Mouse (Mus musculus) urinary bladder, postnatal 0 days (tissue): ENCODE data around the gene Fcgr2b. TPM values are rescaled to one million over a fixed set of nuclear protein-coding genes. Genes with fewer than 3 reads are reported as not detected.

Source experiments
- polyA plus RNA-seq: library from polyadenylated mRNA; unstranded; fragments of >200 nt; fragmentation: Nextera tagmentation; extraction: Ambion mirVana; gene quantifications from 2 replicates; pipeline ENCODE4 v1.2.1, GENCODE M21; 2015

The Fcgr2b gene
- polyA plus RNA-seq: 10.2 and 22.7 TPM in 2 replicates

GRCm38 (mm10) chr1:170976447-170976846 is at the start of gene Fcgr2b:
Gene Fcgr2b (minus strand): TSS chr1:170976547.

GRCm38 (mm10) chr1:171018737-171019136 is 42.4 kb upstream of the Fcgr2b start, which contains the start of gene Fcgr4:
Gene Fcgr4 (plus strand): TSS chr1:171018920.

GRCm38 (mm10) chr1:170927378-170927777 is 49.0 kb downstream of the Fcgr2b start, which contains the start of gene Fcrla:
Gene Fcrla (minus strand): TSS chr1:170927583.

GRCm38 (mm10) chr1:170912891-170913615 is 63.3 kb downstream of the Fcgr2b start, which contains the start of gene Fcrlb:
Gene Fcrlb (minus strand): TSS chr1:170912941.

Other genes with a start within 250 kb of the Fcgr2b start
- 5.2 and 5.7 TPM in 2 replicates for gene Atf6, start 108.8 kb downstream of the Fcgr2b start, polyA plus RNA-seq
- 0.81 and 1.2 TPM in 2 replicates for gene Gm26620, start 91.5 kb downstream of the Fcgr2b start, polyA plus RNA-seq
- gene Dusp12, start 91.0 kb downstream of the Fcgr2b start, polyA plus RNA-seq: 19.7 and 21.8 TPM in 2 replicates
- 0.53 TPM in 1 of 2 replicates, not detected in the other for gene Fcrlb, start 63.6 kb downstream of the Fcgr2b start, polyA plus RNA-seq
- gene Fcrla, start 49.0 kb downstream of the Fcgr2b start, polyA plus RNA-seq: not detected in 2 replicates
- 3.7 and 8.1 TPM in 2 replicates for gene Fcgr4, start 42.4 kb upstream of the Fcgr2b start, polyA plus RNA-seq
- 37.7 and 90.2 TPM in 2 replicates for gene Fcgr3, start 88.4 kb upstream of the Fcgr2b start, polyA plus RNA-seq
- gene Cfap126, start 137.4 kb upstream of the Fcgr2b start, polyA plus RNA-seq: 1.4 and 1.5 TPM in 2 replicates
- 266 and 286 TPM in 2 replicates for gene Sdhc, start 174.1 kb upstream of the Fcgr2b start, polyA plus RNA-seq
- gene Mpz, start 174.2 kb upstream of the Fcgr2b start, polyA plus RNA-seq: 1.6 and 1.7 TPM in 2 replicates
- gene Pcp4l1, start 219.7 kb upstream of the Fcgr2b start, polyA plus RNA-seq: 246 and 265 TPM in 2 replicates
- 0.15 and 0.28 TPM in 2 replicates for gene Nr1i3, start 237.4 kb upstream of the Fcgr2b start, polyA plus RNA-seq
- 24.1 and 24.4 TPM in 2 replicates for gene Tomm40l, start 246.0 kb upstream of the Fcgr2b start, polyA plus RNA-seq
- gene Apoa2, start 248.5 kb upstream of the Fcgr2b start, polyA plus RNA-seq: 4.0 and 20.3 TPM in 2 replicates